Mouse (Mus musculus): ENCODE data around the gene Cog2.

GRCm38 (mm10) chr8:124479251-124479650 lies 41.3 kb upstream of the Cog2 start:
- TF ChIP-seq POLR2A (IDR thresholded peaks at IDR 0.05; ENCODE audit: borderline replicate concordance, low read depth, low read length): no peak
- TF ChIP-seq CTCF (IDR thresholded peaks at IDR 0.05; ENCODE audit: low read depth, low read length): no peak
